Mouse (Mus musculus): ENCODE measurements around the gene Olfr750. TPM values are rescaled to one million over a fixed set of nuclear protein-coding genes. Genes with fewer than 3 reads are reported as not detected.

Gene Olfr750
- polyA plus RNA-seq, 1 experiment from 2014 or later = not detected

GRCm38 (mm10) chr14:51081035-51081434 lies 6.8 kb upstream of the Olfr750 start:
- Histone ChIP-seq H3K4me3 (ENCODE audit: low read depth, low read length) (no peak overlapping the region), H3K36me3 (ENCODE audit: control insufficient read depth, insufficient read depth) (no peaks in the 10 kb centered on the region), H3K4me1 (ENCODE audit: control insufficient read depth, low read depth, low read length) (peaks cover 34% of the 10 kb centered on the region), H3K9ac (ENCODE audit: low read depth, low read length) (no peak overlapping the region), H3K4me2 (ENCODE audit: low read depth, low read length) (no peak overlapping the region), H3K9me3 (replicated peaks; ENCODE audit: control insufficient read depth, low read length) (no peaks in the 10 kb centered on the region), H3K27ac (ENCODE audit: low read length) (no peak overlapping the region), H3K27me3 (ENCODE audit: control insufficient read depth, insufficient read depth, low read depth, low read length) (peaks cover 19% of the 10 kb centered on the region)
- ATAC-seq (ENCODE audit: low read depth) = 0 out of 2 replicates have a peak, but pooled peaks have one; percentile 7
- 52% methylated on average over 2 of the region's 2 CpGs for WGBS (ENCODE audit: insufficient replicate concordance)

- no peaks in the 10 kb centered on the region for H3K36me3 ChIP-seq (ENCODE audit: control insufficient read depth, insufficient read depth)
- H3K4me2 ChIP-seq (ENCODE audit: low read depth, low read length) = no peak overlapping the region
- WGBS (ENCODE audit: insufficient replicate concordance) = 53% methylated on average over 1 of the region's 1 CpGs
- H3K9ac ChIP-seq (ENCODE audit: low read depth, low read length) = no peak overlapping the region
- no peak for ATAC-seq (ENCODE audit: low read depth)
- H3K27ac ChIP-seq (ENCODE audit: low read length) = no peak overlapping the region
- H3K9me3 ChIP-seq (replicated peaks; ENCODE audit: control insufficient read depth, low read length) = no peaks in the 10 kb centered on the region
- H3K4me1 ChIP-seq (ENCODE audit: control insufficient read depth, low read depth, low read length) = peaks cover 16% of the 10 kb centered on the region
- H3K4me3 ChIP-seq (ENCODE audit: low read depth, low read length) = no peak overlapping the region
- peaks cover 19% of the 10 kb centered on the region for H3K27me3 ChIP-seq (ENCODE audit: control insufficient read depth, insufficient read depth, low read depth, low read length)
Measured at GRCm38 (mm10) chr14:51079180-51079579, 4.9 kb upstream of the Olfr750 start.

- ATAC-seq (ENCODE audit: low read depth) = no peak
- 68% methylated on average over 2 of the region's 2 CpGs for WGBS (ENCODE audit: insufficient replicate concordance)
- peaks cover 8% of the 10 kb centered on the region for H3K4me1 ChIP-seq (ENCODE audit: control insufficient read depth, low read depth, low read length)
- H3K27ac ChIP-seq (ENCODE audit: low read length) = no peak overlapping the region
- H3K27me3 ChIP-seq (ENCODE audit: control insufficient read depth, insufficient read depth, low read depth, low read length) = no peaks in the 10 kb centered on the region
- H3K36me3 ChIP-seq (ENCODE audit: control insufficient read depth, insufficient read depth) = no peaks in the 10 kb centered on the region
- no peaks in the 10 kb centered on the region for H3K9me3 ChIP-seq (replicated peaks; ENCODE audit: control insufficient read depth, low read length)
- no peak overlapping the region for H3K4me2 ChIP-seq (ENCODE audit: low read depth, low read length)
- no peak overlapping the region for H3K9ac ChIP-seq (ENCODE audit: low read depth, low read length)
- no peak overlapping the region for H3K4me3 ChIP-seq (ENCODE audit: low read depth, low read length)
Measured at GRCm38 (mm10) chr14:51069617-51070016, 4.6 kb downstream of the Olfr750 start.

- Histone ChIP-seq H3K36me3 (ENCODE audit: control insufficient read depth, insufficient read depth) (no peaks in the 10 kb centered on the region), H3K4me2 (ENCODE audit: low read depth, low read length) (no peak overlapping the region), H3K9me3 (replicated peaks; ENCODE audit: control insufficient read depth, low read length) (no peaks in the 10 kb centered on the region), H3K4me1 (ENCODE audit: control insufficient read depth, low read depth, low read length) (peaks cover 8% of the 10 kb centered on the region), H3K27ac (ENCODE audit: low read length) (no peak overlapping the region), H3K9ac (ENCODE audit: low read depth, low read length) (no peak overlapping the region), H3K4me3 (ENCODE audit: low read depth, low read length) (no peak overlapping the region), H3K27me3 (ENCODE audit: control insufficient read depth, insufficient read depth, low read depth, low read length) (no peaks in the 10 kb centered on the region)
- ATAC-seq (ENCODE audit: low read depth) = no peak
- 80% methylated on average over 5 of the region's 5 CpGs for WGBS (ENCODE audit: insufficient replicate concordance)
Measured at GRCm38 (mm10) chr14:51068956-51069355, 5.3 kb downstream of the Olfr750 start.

- H3K9me3 ChIP-seq (replicated peaks; ENCODE audit: control insufficient read depth, low read length) = no peaks in the 10 kb centered on the region
- 73% methylated on average over 5 of the region's 5 CpGs for WGBS (ENCODE audit: insufficient replicate concordance)
- H3K27ac ChIP-seq (ENCODE audit: low read length) = no peak overlapping the region
- no peak overlapping the region for H3K4me3 ChIP-seq (ENCODE audit: low read depth, low read length)
- no peak for ATAC-seq (ENCODE audit: low read depth)
- no peak overlapping the region for H3K9ac ChIP-seq (ENCODE audit: low read depth, low read length)
- peaks cover 12% of the 10 kb centered on the region for H3K4me1 ChIP-seq (ENCODE audit: control insufficient read depth, low read depth, low read length)
- H3K4me2 ChIP-seq (ENCODE audit: low read depth, low read length) = no peak overlapping the region
- H3K36me3 ChIP-seq (ENCODE audit: control insufficient read depth, insufficient read depth) = no peaks in the 10 kb centered on the region
- H3K27me3 ChIP-seq (ENCODE audit: control insufficient read depth, insufficient read depth, low read depth, low read length) = no peaks in the 10 kb centered on the region
Measured at GRCm38 (mm10) chr14:51060761-51061160, 13.5 kb downstream of the Olfr750 start.

- no peak within 1 kb of the TSS for H3K4me2 ChIP-seq (ENCODE audit: low read depth, low read length)
- H3K9ac ChIP-seq (ENCODE audit: low read depth, low read length) = no peak within 1 kb of the TSS
- no peaks in the 10 kb centered on the region for H3K9me3 ChIP-seq (replicated peaks; ENCODE audit: control insufficient read depth, low read length)
- WGBS (ENCODE audit: insufficient replicate concordance) = 8% methylated on average over 9 of the region's 9 CpGs
- no peak within 1 kb of the TSS for H3K27ac ChIP-seq (ENCODE audit: low read length)
- no peak within 1 kb of the TSS for H3K4me3 ChIP-seq (ENCODE audit: low read depth, low read length)
- peak; percentile 58 for ATAC-seq (ENCODE audit: low read depth)
- H3K4me1 ChIP-seq (ENCODE audit: control insufficient read depth, low read depth, low read length) = peaks cover 11% of the 10 kb centered on the region
- H3K27me3 ChIP-seq (ENCODE audit: control insufficient read depth, insufficient read depth, low read depth, low read length) = no peaks in the 10 kb centered on the region
- no peaks in the 10 kb centered on the region for H3K36me3 ChIP-seq (ENCODE audit: control insufficient read depth, insufficient read depth)
Measured at GRCm38 (mm10) chr14:51057401-51057831, 16.8 kb downstream of the Olfr750 start, which contains the start of gene Rnase12. Gene Rnase12 (minus strand): TSS chr14:51057661.

- Histone ChIP-seq H3K36me3 (ENCODE audit: control insufficient read depth, insufficient read depth) (no peaks in the 10 kb centered on the region), H3K27me3 (ENCODE audit: control insufficient read depth, insufficient read depth, low read depth, low read length) (no peaks in the 10 kb centered on the region), H3K4me3 (ENCODE audit: low read depth, low read length) (no peak overlapping the region), H3K9ac (ENCODE audit: low read depth, low read length) (no peak overlapping the region), H3K4me1 (ENCODE audit: control insufficient read depth, low read depth, low read length) (peaks cover 6% of the 10 kb centered on the region), H3K9me3 (replicated peaks; ENCODE audit: control insufficient read depth, low read length) (no peaks in the 10 kb centered on the region), H3K27ac (ENCODE audit: low read length) (no peak overlapping the region), H3K4me2 (ENCODE audit: low read depth, low read length) (no peak overlapping the region)
- ATAC-seq (ENCODE audit: low read depth) = no peak
- WGBS (ENCODE audit: insufficient replicate concordance) = 48% methylated on average over 13 of the region's 13 CpGs
Measured at GRCm38 (mm10) chr14:51054243-51055237, 19.7 kb downstream of the Olfr750 start.

GRCm38 (mm10) chr14:51053176-51053575 lies 21.1 kb downstream of the Olfr750 start:
- no peaks in the 10 kb centered on the region for H3K9me3 ChIP-seq (replicated peaks; ENCODE audit: control insufficient read depth, low read length)
- H3K4me3 ChIP-seq (ENCODE audit: low read depth, low read length) = no peak overlapping the region
- H3K27me3 ChIP-seq (ENCODE audit: control insufficient read depth, insufficient read depth, low read depth, low read length) = no peaks in the 10 kb centered on the region
- H3K9ac ChIP-seq (ENCODE audit: low read depth, low read length) = no peak overlapping the region
- WGBS (ENCODE audit: insufficient replicate concordance) = 60% methylated on average over 5 of the region's 5 CpGs
- no peak overlapping the region for H3K4me2 ChIP-seq (ENCODE audit: low read depth, low read length)
- no peaks in the 10 kb centered on the region for H3K36me3 ChIP-seq (ENCODE audit: control insufficient read depth, insufficient read depth)
- H3K27ac ChIP-seq (ENCODE audit: low read length) = no peak overlapping the region
- peaks cover 6% of the 10 kb centered on the region for H3K4me1 ChIP-seq (ENCODE audit: control insufficient read depth, low read depth, low read length)
- ATAC-seq (ENCODE audit: low read depth) = no peak

GRCm38 (mm10) chr14:51051941-51052340 lies 22.3 kb downstream of the Olfr750 start:
- Histone ChIP-seq H3K4me2 (ENCODE audit: low read depth, low read length) (no peak overlapping the region), H3K36me3 (ENCODE audit: control insufficient read depth, insufficient read depth) (no peaks in the 10 kb centered on the region), H3K9ac (ENCODE audit: low read depth, low read length) (no peak overlapping the region), H3K27me3 (ENCODE audit: control insufficient read depth, insufficient read depth, low read depth, low read length) (no peaks in the 10 kb centered on the region), H3K27ac (ENCODE audit: low read length) (no peak overlapping the region), H3K9me3 (replicated peaks; ENCODE audit: control insufficient read depth, low read length) (no peaks in the 10 kb centered on the region), H3K4me1 (ENCODE audit: control insufficient read depth, low read depth, low read length) (no peaks in the 10 kb centered on the region), H3K4me3 (ENCODE audit: low read depth, low read length) (no peak overlapping the region)
- no peak for ATAC-seq (ENCODE audit: low read depth)
- WGBS (ENCODE audit: insufficient replicate concordance) = 57% methylated on average over 5 of the region's 5 CpGs
